Mouse (Mus musculus) liver, postnatal 0 days (tissue): Measurements from ENCODE around the gene Csnk1g2.

ENCODE experiments used
- CTCF ChIP-seq: sonication (generic); IDR thresholded peaks from 2 replicates; pipeline ENCODE4 v1.5.1; 2016; ENCODE audit warnings: antibody characterized with exemption, low read depth
- EP300 ChIP-seq: IDR thresholded peaks from 2 replicates; pipeline ENCODE4 v1.6.1; 2016; ENCODE audit warnings: antibody characterized with exemption, low read depth, mild to moderate bottlenecking

GRCm38 (mm10) chr10:80628925-80629324, 6.3 kb downstream of the Csnk1g2 start:
- TF ChIP-seq CTCF (no peak), EP300 (no peak)
